ENCODE assay signal across 8 mouse cellular contexts in the genomic region with DNA sequence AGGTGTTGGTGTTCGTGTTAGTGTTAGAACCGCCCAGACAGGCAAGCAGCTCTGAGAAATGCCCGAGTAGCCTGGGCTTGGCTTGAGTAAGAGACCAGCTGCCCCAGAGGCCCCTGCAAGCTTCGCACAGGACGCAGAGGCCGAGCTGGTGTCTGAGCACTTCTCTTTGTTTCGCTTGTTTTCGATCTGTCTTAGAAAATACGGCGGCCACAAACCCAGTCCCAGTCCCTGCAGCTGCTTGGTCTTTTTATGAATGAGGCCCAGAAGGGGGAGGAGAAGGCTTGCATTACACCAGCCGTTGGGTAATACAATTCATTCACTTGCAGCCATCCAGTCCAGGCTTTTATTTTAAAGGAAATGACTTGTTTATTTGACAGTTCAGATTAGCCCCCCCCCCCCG.
DNase-seq lines count a peak whose midpoint lies in the region; ATAC-seq and TF ChIP-seq lines count a peak whose summit lies in the region.

No protein-coding gene starts in this region.

- H3K9ac ChIP-seq in embryonic facial prominence, embryonic 13.5 days = 0 out of 2 replicates have a peak overlapping the region, but pooled peaks have one; percentile 40
- peak overlapping the region; percentile 74 for H3K9ac ChIP-seq in heart, embryonic 12.5 days
- H3K9ac ChIP-seq in kidney, embryonic 16.5 days (replicated peaks; ENCODE audit: low read length) = peak overlapping the region; percentile 53; the same call in 1 of the 2 replicates
- H3K9ac ChIP-seq in neural tube, embryonic 12.5 days = 0 out of 2 replicates have a peak overlapping the region, but pooled peaks have one; percentile 18

- WGBS in embryonic facial prominence, embryonic 13.5 days = 3% methylated on average over 12 of the region's 12 CpGs
- 9% methylated on average over 12 of the region's 12 CpGs for WGBS in heart, embryonic 12.5 days
- WGBS in kidney, embryonic 16.5 days = 2% methylated on average over 12 of the region's 12 CpGs
- WGBS in lung, adult 2 months = 8% methylated on average over 12 of the region's 12 CpGs
- WGBS in neural tube, embryonic 12.5 days = under 1% methylated on average over 12 of the region's 12 CpGs

- TF ChIP-seq POLR2A in lung, adult 2 months (IDR thresholded peaks at IDR 0.05; ENCODE audit: borderline replicate concordance, extremely low read depth, low read depth, low read length) = no peak

- H3K27ac ChIP-seq in embryonic facial prominence, embryonic 13.5 days = peak overlapping the region; percentile 81
- peak overlapping the region; percentile 86 for H3K27ac ChIP-seq in heart, embryonic 12.5 days (ENCODE audit: poor library complexity, severe bottlenecking)
- peak overlapping the region; percentile 89 for H3K27ac ChIP-seq in kidney, embryonic 16.5 days (ENCODE audit: low read length)
- peak overlapping the region; percentile 69 for H3K27ac ChIP-seq in neural tube, embryonic 12.5 days

- no peaks in the 10 kb centered on the region for H3K36me3 ChIP-seq in embryonic facial prominence, embryonic 13.5 days
- no peaks in the 10 kb centered on the region for H3K36me3 ChIP-seq in heart, embryonic 12.5 days
- no peaks in the 10 kb centered on the region for H3K36me3 ChIP-seq in kidney, embryonic 16.5 days (ENCODE audit: insufficient read depth, low read length)
- H3K36me3 ChIP-seq in neural tube, embryonic 12.5 days = no peaks in the 10 kb centered on the region

- peak overlapping the region; percentile 54 for H3K4me2 ChIP-seq in embryonic facial prominence, embryonic 13.5 days
- H3K4me2 ChIP-seq in heart, embryonic 12.5 days = peak overlapping the region; percentile 62
- peak overlapping the region; percentile 43 for H3K4me2 ChIP-seq in kidney, embryonic 16.5 days (replicated peaks; ENCODE audit: low read depth, low read length)
- H3K4me2 ChIP-seq in neural tube, embryonic 12.5 days (replicated peaks) = peak overlapping the region; percentile 49

- no peaks in the 10 kb centered on the region for H3K27me3 ChIP-seq in embryonic facial prominence, embryonic 13.5 days
- H3K27me3 ChIP-seq in heart, embryonic 12.5 days (replicated peaks) = no peaks in the 10 kb centered on the region
- no peaks in the 10 kb centered on the region for H3K27me3 ChIP-seq in kidney, embryonic 16.5 days (ENCODE audit: insufficient read depth, low read length)
- no peaks in the 10 kb centered on the region for H3K27me3 ChIP-seq in neural tube, embryonic 12.5 days (replicated peaks)

- peak; percentile 48; the same call in 1 of the 2 replicates for ATAC-seq in embryonic facial prominence, embryonic 13.5 days (ENCODE audit: insufficient number of reproducible peaks, insufficient read depth, low FRiP score, low TSS enrichment, low read depth)
- peak; percentile 64 for ATAC-seq in heart, embryonic 12.5 days (ENCODE audit: insufficient number of reproducible peaks, low FRiP score)
- peak; percentile 81 for ATAC-seq in kidney, embryonic 16.5 days (ENCODE audit: low FRiP score, low TSS enrichment)
- peak; percentile 94 for ATAC-seq in neural tube, embryonic 12.5 days (ENCODE audit: low FRiP score, low read depth)

- H3K4me1 ChIP-seq in embryonic facial prominence, embryonic 13.5 days = peaks cover 51% of the 10 kb centered on the region
- H3K4me1 ChIP-seq in heart, embryonic 12.5 days (replicated peaks) = peaks cover 71% of the 10 kb centered on the region
- H3K4me1 ChIP-seq in kidney, embryonic 16.5 days (ENCODE audit: insufficient read depth, low read length) = peaks cover 59% of the 10 kb centered on the region
- peaks cover 18% of the 10 kb centered on the region for H3K4me1 ChIP-seq in lung, adult 2 months (ENCODE audit: control insufficient read depth, insufficient read depth, low read length)
- H3K4me1 ChIP-seq in neural tube, embryonic 12.5 days = peaks cover 41% of the 10 kb centered on the region

- no peak for TF ChIP-seq CTCF in lung, adult 2 months (IDR thresholded peaks at IDR 0.05; ENCODE audit: insufficient read depth, low read length)

- H3K4me3 ChIP-seq in embryonic facial prominence, embryonic 13.5 days = peak overlapping the region; percentile 24
- peak overlapping the region; percentile 21; the same call in 1 of the 2 replicates for H3K4me3 ChIP-seq in heart, embryonic 12.5 days
- no peak overlapping the region for H3K4me3 ChIP-seq in kidney, embryonic 16.5 days (ENCODE audit: low read length)
- H3K4me3 ChIP-seq in lung, adult 2 months (replicated peaks; ENCODE audit: extremely low read depth, low read depth, low read length) = no peak overlapping the region
- no peak overlapping the region for H3K4me3 ChIP-seq in neural tube, embryonic 12.5 days

- DNase-seq in ovary, postnatal 14 days (ENCODE audit: low spot score) = peak; percentile 27
- no peak for DNase-seq in ovary, postnatal 10 days (ENCODE audit: low spot score)
- peak; percentile 28 for DNase-seq in lung, adult 2 months
- DNase-seq in urinary bladder, postnatal 10 days (ENCODE audit: low spot score) = no peak

- no peaks in the 10 kb centered on the region for H3K9me3 ChIP-seq in embryonic facial prominence, embryonic 13.5 days
- H3K9me3 ChIP-seq in heart, embryonic 12.5 days (replicated peaks) = no peaks in the 10 kb centered on the region
- no peaks in the 10 kb centered on the region for H3K9me3 ChIP-seq in kidney, embryonic 16.5 days (ENCODE audit: low read length)
- no peaks in the 10 kb centered on the region for H3K9me3 ChIP-seq in neural tube, embryonic 12.5 days

Comparison
In these comparisons a context has a peak if more than half of its experiments do, and no peak if none do; other contexts are left out.
1. DNase-seq: peak in ovary, postnatal 14 days (single experiment) and lung, adult 2 months (single experiment); none in ovary, postnatal 10 days (single experiment) and urinary bladder, postnatal 10 days (single experiment).
2. H3K4me3 ChIP-seq: peak in embryonic facial prominence, embryonic 13.5 days (single experiment) and heart, embryonic 12.5 days (single experiment); none in kidney, embryonic 16.5 days (single experiment), lung, adult 2 months (single experiment) and neural tube, embryonic 12.5 days (single experiment).
3. H3K9ac ChIP-seq: peak in every context shown above with its lines; median percentile 74 in heart, embryonic 12.5 days; 53 in kidney, embryonic 16.5 days; 40 in embryonic facial prominence, embryonic 13.5 days; 18 in neural tube, embryonic 12.5 days.
4. Peak in every context shown above with its lines, with median percentiles within 50 percentile points of each other: ATAC-seq, H3K27ac ChIP-seq and H3K4me2 ChIP-seq.